Mouse (Mus musculus): ENCODE results near the gene Fas. TPM values are rescaled to one million over a fixed set of nuclear protein-coding genes. Genes with fewer than 3 reads are reported as not detected.

The Fas gene
- total RNA-seq, 2 experiments from 2014 or later, result 1.3 to 1.6 TPM

GRCm38 (mm10) chr19:34278078-34278477 is 12.4 kb upstream of the Fas start:
- no peak for ATAC-seq (replicated peaks; ENCODE audit: poor library complexity)

GRCm38 (mm10) chr19:34283614-34284013 is 6.9 kb upstream of the Fas start:
- no peak for ATAC-seq (replicated peaks; ENCODE audit: poor library complexity)

DNA sequence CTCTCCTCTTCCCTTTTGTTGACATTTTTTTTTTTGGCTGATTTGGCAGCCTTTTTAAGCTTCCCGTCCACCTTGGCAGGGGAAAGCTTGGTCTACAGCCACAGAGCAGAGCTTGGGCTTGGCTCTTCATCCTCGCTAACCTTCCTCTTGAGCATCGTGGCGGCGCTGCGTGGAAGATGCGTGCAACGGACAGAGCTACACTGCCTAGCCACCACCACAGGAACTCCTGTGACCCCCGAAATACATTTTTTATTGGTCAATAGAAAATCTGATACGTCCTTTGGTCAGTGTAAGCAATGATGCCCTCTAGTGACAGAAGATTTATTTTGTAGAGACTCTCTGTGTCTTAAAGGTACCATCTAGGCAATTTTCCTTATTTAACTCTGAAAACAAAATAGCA is 6.1 kb upstream of the Fas start:
- peak; percentile 55 for ATAC-seq (replicated peaks; ENCODE audit: poor library complexity)

DNA sequence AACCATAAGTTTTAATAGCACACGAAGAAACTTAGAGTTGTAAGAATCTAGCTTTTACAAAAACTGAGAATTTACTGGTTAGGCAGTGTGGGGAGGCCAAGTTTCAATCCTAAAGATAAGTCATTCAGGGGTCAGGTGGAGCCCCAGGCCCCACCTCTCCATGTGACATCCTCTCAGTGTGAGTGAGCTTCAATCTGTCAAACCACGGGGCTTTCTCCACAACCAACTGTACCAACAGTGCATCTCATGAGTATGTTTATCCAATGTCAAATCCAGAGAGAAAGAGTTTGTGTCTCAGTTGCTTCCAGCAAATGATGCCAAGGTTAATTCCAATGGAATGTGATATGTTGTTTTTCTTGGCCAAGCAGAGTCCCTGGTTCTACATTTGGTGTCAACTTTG is 5.6 kb upstream of the Fas start:
- ATAC-seq (replicated peaks; ENCODE audit: poor library complexity), result no peak

DNA sequence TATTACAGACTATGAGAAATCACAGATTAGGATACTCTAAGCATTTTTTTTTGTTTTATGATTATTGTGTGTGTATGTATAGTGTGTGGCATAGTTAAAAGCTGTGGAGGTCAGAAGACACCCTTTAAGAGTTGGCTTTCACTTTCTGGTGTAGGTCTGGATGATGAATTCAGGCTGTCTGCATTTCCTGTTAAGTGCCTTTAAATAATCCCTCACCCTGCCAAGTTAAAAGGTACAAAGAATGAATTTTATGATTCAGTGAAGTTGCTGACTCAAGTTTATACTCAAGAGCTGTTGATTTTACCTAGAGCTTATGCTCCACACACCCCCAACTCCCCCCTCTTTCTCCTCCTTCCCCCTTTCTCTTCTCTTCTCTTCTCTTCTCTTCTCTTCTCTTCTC is 3.2 kb upstream of the Fas start:
- ATAC-seq (replicated peaks; ENCODE audit: poor library complexity), result no peak

DNA sequence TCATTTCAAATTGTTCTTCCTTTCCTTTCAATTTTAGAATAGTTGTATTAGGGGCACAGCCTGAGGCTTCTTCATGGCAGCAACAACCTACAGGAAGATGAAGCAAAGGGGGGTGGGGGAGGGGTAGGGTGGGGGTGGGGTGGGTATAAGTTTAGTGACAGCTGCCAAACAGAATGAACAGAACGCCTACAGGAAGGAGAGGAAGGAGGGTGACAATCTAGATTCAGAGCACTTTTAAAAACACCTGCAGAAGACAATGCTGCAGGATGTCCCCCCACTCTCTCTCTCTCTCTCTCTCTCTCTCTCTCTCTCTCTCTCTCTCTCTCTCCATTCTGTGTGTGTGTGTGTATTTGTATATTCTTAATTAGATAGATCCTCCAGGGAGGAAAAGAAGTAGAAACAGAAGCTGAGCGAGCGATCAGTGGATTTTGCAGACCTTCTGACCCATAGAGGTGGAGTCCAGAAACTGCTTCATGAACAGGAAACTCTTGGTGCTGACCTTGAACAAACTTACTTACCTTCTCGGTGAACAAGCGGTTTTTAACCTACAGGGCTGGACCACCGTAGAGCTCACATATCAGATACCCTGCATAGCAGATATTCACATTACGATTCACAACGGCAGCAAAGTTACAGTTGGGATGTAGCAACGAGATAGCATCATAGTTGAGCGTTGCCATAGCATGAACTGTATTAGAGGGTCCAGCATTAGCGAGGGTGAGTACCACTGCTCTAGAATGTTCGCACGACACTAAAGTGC is 2.6 kb upstream of the Fas start:
- no peak for ATAC-seq (replicated peaks; ENCODE audit: poor library complexity)

GRCm38 (mm10) chr19:34288696-34289095 is 1.8 kb upstream of the Fas start:
- ATAC-seq (replicated peaks; ENCODE audit: poor library complexity), result no peak

DNA sequence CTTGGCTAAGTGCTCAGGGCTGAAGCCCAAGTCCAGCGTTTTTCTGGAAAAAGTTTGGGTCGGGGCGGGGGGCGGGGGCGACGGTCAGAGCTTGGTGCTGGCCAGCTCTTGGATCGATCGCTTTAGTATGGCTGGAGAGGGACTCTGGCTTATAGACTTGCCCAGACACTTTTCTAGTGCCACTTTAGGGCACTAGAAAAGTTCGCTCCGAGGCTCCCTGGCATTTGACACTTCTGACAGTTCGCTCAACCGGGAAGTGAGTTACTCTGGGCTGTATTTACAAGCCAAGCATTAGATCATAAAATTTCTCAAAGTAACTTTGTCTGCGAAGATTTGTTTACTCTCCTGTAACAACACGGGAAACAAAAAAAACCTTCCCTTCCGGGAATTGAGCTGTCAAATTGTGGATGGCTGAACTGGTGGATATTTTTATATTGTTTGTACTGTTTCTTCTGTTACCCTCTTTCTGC is 441 bp downstream of the Fas start:
- no peak for ATAC-seq (replicated peaks; ENCODE audit: poor library complexity)

GRCm38 (mm10) chr19:34291379-34291778 is 913 bp downstream of the Fas start:
- ATAC-seq (replicated peaks; ENCODE audit: poor library complexity), result no peak

- no peak for ATAC-seq (replicated peaks; ENCODE audit: poor library complexity)
These were observed 1.5 kb downstream of the Fas start for GRCm38 (mm10) chr19:34291956-34292355.

DNA sequence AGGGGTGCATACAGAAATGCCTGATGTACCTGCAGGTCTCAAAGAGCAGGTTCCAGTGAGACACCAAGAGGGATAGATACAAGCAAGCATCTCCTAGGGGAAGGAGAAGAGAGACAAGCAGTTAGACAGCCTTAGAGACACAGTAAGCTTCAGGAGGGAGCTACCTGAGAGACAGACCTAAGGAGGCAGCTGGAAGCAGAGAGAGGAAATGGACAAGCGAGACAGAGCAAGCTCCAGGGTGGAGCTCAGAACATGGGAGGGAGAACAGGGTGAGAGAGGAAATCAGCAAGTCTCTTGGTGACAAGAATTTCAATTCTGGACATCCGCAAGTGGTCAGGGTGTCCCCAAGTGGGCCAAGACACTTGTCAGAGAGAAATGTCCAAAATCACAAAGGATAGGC is 2.2 kb downstream of the Fas start:
- ATAC-seq (replicated peaks; ENCODE audit: poor library complexity), result no peak

DNA sequence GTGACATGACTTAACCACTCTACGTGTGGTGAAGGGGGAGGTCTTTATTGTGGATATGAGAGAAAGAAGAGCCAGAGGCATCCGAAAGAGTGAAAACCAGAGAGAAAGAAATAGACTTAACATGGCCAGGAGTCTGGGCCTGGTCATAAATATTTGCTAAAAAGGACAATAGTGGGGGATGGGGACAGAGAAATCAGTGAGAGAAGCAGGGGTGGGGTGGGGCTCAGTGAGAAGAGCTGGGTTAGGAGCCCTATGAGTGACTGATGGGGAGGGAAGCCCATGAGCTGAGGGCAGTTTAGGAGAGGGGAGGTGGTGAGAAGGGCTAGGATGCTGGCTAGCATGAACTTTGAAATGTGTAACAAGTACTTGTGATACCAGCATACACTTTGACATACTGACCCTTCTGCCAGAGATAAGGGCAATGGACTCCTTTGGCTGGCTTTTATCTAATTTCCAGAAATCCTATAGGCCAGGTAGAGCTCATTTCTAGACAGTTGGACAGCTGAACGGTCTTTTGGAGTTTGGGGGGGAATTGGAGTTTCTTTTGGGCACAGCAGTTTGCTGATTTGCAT is 3.0 kb downstream of the Fas start:
- ATAC-seq (replicated peaks; ENCODE audit: poor library complexity), result no peak

- ATAC-seq (replicated peaks; ENCODE audit: poor library complexity), result no peak
These were observed 5.0 kb downstream of the Fas start for GRCm38 (mm10) chr19:34295442-34295841.

GRCm38 (mm10) chr19:34298531-34298930 is 8.1 kb downstream of the Fas start:
- ATAC-seq (replicated peaks; ENCODE audit: poor library complexity), result no peak

GRCm38 (mm10) chr19:34299229-34299628 is 8.8 kb downstream of the Fas start:
- no peak for ATAC-seq (replicated peaks; ENCODE audit: poor library complexity)

DNA sequence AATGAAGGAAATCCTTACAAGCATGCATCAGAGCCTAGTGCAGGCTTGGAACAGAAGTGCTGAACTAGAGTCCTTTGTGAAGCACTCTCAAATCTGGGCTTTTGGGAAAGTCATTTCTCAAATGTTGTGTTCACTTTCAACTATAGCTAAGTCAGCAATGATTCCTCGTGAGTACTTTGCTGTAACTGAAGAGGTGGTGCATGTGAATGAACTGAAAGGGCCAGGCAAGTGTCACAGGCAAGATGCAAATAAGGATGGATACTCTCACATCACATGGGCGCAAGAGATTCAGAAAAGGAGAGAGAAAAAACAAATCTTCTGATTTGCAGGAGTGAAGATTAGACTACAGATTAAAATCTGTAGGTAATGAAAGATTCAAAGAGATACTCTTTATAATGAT is 10.0 kb downstream of the Fas start:
- ATAC-seq (replicated peaks; ENCODE audit: poor library complexity), result no peak

DNA sequence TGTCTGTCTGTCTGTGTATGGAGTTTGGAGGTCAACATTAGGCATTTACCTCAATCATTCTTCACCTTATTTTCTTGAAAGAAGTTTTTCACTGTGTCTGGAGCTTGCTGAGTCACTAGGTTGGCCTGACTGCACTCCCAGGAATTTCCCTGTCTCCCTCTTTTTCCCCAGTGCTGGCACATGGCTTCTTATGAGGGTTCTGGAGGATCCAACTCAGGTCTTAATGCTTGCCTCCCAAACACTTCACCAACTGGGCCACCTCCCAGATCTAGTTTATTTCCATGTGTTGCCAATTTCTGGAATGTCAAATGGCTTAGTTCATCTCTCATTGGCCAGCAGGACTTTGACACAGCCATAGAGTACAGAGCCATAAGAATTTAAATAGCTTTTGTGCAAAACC is 14.5 kb downstream of the Fas start:
- no peak for ATAC-seq (replicated peaks; ENCODE audit: poor library complexity)

GRCm38 (mm10) chr19:34306794-34307193 is 16.3 kb downstream of the Fas start:
- no peak for ATAC-seq (replicated peaks; ENCODE audit: poor library complexity)

DNA sequence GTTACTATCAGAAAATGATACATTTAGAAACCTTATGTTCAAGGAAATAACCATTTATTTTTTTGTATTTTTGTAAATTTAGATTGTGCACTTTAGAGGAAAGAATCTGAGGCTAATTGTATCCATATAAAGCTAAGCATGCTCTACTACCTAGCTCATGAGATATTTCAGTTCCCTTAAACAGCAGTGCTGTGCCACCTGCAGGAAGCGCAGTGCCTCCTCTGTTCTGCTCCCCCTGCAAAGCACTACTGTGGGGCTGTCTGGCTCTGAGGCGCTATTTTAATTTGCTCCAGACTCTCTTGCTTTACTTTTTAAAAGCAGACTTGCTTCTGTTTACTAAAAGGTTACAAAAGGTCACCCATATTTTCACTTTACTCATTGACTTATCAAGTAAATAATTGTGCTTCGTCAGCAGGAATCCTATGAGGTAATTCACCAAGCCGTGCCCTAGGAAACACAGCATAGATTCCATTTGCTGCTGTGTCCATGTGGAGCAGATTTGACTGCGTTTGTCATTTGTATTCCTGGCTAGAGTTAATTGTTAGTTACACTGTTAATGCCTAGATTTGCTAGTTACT is 21.8 kb downstream of the Fas start:
- no peak for ATAC-seq (replicated peaks; ENCODE audit: poor library complexity)

DNA sequence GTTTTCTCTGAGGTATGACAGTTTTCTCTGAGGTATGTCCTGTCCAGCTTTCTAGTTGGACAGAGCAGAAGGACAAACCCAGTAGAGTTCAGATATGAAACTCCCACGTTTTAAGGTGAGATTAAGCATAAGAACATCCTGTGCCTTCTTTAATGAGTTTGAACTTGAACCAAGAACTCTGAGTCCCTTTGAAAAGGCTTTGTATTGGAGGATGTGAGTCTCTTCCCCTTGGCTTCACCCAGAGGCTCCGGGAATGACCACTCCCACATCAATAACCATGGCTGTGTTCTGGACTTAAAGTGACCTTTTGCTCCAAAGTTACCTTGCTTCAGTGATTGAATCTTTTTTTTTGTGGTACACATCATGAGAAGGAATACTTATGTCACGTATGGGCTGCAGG is 37.6 kb downstream of the Fas start:
- no peak for ATAC-seq (replicated peaks; ENCODE audit: poor library complexity)

DNA sequence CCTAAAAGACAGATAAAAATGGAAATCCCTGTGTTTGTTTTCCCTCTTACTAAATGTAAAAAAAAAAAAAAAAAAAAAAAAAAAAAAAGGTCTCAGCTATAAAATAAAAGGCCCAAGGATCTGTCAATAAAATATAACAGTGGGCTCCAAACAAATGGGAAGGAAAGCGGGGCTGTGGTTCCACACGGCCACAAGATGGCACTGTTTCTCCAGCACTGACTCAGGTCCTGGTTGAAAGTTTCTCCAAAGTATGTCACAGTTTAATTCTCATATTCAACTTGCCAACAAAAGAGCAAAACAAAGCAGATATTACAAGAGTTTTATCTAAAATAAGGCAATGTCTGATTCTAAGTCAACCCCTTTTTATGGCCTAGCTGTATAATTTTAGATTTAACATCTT is 43.8 kb downstream of the Fas start:
- peak; percentile 90 for ATAC-seq (replicated peaks; ENCODE audit: poor library complexity)

GRCm38 (mm10) chr19:34344702-34345101 is 54.2 kb downstream of the Fas start:
- ATAC-seq (replicated peaks; ENCODE audit: poor library complexity), result no peak
